Mouse (Mus musculus) T-helper 17 cell (primary cell): ENCODE results near the gene Olfr51.
"Not testable (repeated sequence)": the region's sequence is repeated elsewhere in the genome, so short reads cannot be mapped to it uniquely, and the experiment has no call there.

Experiments
- in situ Hi-C, 2 experiments: fragments of 300-600 bp; cut with MboI, MseI; formaldehyde crosslinking; loops; 1 replicate in 1 of 2; 2 replicates in 1 of 2; pipeline ENCODE4 v1.15.1; 2025; ENCODE audit warnings: high pct_unique_total_duplicates in 2 of 2

Gene Olfr51

DNA sequence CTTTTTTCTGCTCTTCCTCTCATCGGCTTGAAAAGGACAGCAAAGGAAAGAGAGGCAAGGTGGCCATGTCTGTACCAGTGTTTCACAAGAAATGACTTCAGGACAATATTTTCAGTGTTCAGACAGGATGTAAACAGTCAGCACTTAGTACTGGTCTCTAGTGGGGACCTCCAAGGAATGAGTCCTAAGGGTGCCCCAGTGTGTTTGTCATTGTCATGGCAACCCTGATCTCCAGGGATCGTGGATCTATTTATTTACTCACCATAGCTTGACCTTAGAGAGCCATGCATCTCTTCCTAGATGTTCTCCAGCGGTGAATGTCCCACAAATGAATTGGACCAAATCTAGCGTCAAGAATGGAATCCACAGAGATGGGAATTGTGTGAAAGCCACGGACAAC, at the start of gene Olfr51:
Gene Olfr51 (plus strand): TSS at position 301 of the 400 bp plus-strand sequence.
- in situ Hi-C loops: no loop called here

- in situ Hi-C loops: loop anchor here in 1 of 2 experiments (10.0 kb wide), 1 partner anchor 1629 kb away; the partner anchor contains the start of gene Olfr1391
Measured at GRCm38 (mm10) chr11:50953665-50954064, 49.7 kb upstream of the Olfr51 start, which contains the start of gene Prop1. Prop1 (minus strand) TSS chr11:50953765.

GRCm38 (mm10) chr11:50964886-50965285, 38.5 kb upstream of the Olfr51 start:
- in situ Hi-C loops: no loop called here

GRCm38 (mm10) chr11:50966230-50966629, 37.2 kb upstream of the Olfr51 start, which contains the start of gene Olfr1378:
Olfr1378 (plus strand) TSS chr11:50966530.
- in situ Hi-C loops: no loop called here

- in situ Hi-C loops: no loop called here
Measured at GRCm38 (mm10) chr11:50977216-50977615, 26.2 kb upstream of the Olfr51 start.

DNA sequence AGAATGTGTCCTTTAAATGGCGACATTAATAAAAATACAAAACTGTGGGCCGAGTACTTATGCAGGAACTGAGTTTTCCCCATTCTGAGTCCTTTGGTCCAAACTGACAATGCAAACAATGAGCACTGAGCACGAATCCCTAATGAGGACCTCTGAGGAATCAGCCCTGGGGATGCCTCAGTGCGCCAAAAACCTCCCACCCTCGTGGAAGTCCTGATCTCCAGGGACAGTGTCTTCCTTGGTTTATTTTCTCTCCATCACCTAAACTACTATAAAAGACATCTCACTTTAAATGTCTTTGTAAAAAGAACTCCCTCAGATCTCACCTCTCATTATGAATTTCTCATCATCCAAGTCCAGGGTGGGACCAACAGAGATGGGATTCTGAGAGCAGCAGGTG, 21.7 kb upstream of the Olfr51 start, which contains the start of gene Olfr1377:
Gene Olfr1377 (plus strand): TSS at position 301 of the 400 bp plus-strand sequence.
- in situ Hi-C loops: no loop called here

DNA sequence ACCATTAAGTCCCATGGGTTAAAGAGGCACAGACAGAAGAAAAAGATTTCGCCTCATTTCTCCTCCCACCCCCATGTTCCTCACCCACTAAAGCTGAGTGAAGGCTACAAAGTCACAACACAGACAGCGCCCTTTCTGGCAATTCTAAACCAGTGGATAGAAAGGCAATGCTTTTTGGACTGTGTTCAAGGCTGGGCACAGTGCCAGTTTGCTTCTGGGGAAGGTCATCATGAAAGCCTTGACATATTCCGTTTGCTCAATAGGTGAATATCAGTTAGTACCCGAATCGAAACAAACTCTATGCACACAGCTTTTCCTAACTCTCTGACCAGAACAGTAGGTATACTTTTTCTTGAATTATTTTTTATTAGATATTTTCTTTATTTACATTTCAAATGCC, 8.4 kb downstream of the Olfr51 start:
- in situ Hi-C loops: no loop called here

- in situ Hi-C loops: no loop called here
Measured at GRCm38 (mm10) chr11:51013936-51014335, 10.5 kb downstream of the Olfr51 start, which contains the start of gene Olfr54. Olfr54 (plus strand) TSS chr11:51014236.

- in situ Hi-C loops: no loop called here
Measured at GRCm38 (mm10) chr11:51016341-51016740, 12.9 kb downstream of the Olfr51 start.

DNA sequence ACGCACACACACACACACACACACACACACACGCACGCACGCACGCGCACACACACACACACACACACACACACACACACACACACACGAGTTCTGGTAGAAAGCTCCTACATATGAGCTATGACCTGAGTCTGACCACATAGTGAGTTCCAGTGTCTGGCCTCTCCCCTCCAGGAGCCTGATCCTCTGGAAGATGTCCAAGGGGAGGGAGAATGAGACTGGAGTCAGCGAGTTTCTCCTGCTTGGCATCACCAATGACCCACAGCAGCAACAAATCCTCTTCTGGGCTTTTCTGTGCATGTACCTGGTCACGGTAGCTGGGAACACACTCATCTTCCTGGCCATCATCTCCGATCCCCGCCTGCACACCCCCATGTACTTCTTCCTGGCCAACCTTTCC, 23.4 kb downstream of the Olfr51 start:
- in situ Hi-C loops: not testable (repeated sequence)

DNA sequence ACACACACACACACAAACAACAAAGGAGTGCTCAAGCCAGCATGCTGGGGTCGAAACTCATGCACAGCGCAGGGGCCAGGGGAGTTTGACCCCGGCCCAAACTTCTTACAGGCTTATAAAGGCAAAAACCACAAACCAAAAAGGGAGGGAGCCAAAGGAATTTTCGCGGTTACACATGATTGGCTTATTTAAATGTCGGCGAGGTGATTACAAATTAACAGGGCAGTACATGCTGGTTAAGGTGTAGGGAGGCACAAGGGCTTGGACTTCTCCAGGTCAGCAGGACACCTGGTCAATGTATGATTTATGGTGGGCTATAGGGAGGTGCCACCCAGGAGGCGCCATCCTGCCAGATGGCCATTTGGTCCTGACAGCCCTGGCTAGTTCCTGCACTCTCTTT, 26.0 kb downstream of the Olfr51 start:
- in situ Hi-C loops: not testable (repeated sequence)

DNA sequence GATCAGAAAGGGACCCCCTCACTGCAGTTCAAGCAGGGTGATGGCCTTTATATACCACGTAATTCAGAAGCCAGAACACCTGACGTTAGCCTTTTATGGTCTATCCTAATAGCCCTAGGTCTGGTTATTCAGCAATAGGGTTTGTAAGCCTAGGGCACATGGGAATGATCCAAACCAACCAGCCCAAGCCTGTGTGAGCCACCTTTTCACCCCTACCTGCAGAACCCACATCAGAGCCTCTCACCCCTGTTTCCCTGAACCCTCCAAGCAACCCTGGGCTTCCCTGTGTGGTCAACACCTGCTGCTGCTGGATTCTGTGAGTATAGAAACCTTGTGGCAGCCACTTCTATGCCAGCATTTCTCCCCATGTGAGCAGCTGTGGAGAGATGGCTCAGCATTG, 26.8 kb downstream of the Olfr51 start:
- in situ Hi-C loops: loop anchor here (5.0 kb wide), 1 partner anchor 88 kb away; the partner anchor contains the start of gene 4933414I15Rik (in 2 of the 2)

DNA sequence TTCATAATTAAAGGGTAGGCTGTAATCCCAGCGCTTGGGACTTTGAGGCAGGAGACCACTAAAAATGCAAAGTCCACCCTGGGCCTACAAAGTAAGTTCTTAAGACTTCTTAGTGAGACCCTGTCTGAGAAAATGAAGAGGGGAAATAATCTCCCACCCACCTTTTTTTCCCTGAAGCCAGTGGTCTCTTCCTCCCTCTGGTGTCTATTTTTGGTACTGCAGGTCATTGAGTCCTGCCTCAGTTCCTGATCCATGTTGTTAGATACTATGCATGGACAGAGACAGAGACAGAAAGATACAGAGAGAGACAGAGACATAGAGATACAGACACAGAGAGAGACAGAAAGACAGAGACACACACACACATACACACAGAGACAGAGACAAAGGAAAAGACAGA, 29.5 kb downstream of the Olfr51 start:
- in situ Hi-C loops: loop anchor here (5.0 kb wide), 1 partner anchor 91 kb away; the partner anchor contains the start of gene 4933414I15Rik (in 2 of the 2)

DNA sequence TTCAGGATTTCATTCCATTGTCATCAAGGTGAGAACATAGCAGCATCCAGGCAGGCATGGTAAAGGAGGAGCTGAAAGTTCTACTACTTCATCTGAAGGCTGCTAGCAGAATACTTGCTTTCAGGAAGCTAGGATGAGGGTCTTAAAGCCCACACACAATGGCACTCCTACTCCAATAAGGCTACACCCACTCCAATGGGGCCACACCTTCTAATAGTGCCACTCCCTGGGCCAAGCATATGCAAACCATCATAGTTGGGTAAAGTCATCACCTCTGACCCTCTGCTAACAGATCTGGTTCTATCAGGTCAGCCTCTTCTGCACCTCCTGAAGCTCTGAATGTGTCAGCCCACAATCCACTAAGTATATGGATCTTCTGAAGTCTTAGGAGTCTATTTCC, 30.7 kb downstream of the Olfr51 start:
- in situ Hi-C loops: loop anchor here (5.0 kb wide), 1 partner anchor 92 kb away; the partner anchor contains the start of gene 4933414I15Rik (in 2 of the 2)

GRCm38 (mm10) chr11:51035951-51036350, 32.6 kb downstream of the Olfr51 start:
- in situ Hi-C loops: no loop called here

- in situ Hi-C loops: not testable (repeated sequence)
Measured at GRCm38 (mm10) chr11:51044776-51045175, 41.4 kb downstream of the Olfr51 start.

- in situ Hi-C loops: not testable (repeated sequence)
Measured at GRCm38 (mm10) chr11:51047809-51048208, 44.4 kb downstream of the Olfr51 start, which contains the start of gene Olfr1375. Olfr1375 (plus strand) TSS chr11:51048109.

DNA sequence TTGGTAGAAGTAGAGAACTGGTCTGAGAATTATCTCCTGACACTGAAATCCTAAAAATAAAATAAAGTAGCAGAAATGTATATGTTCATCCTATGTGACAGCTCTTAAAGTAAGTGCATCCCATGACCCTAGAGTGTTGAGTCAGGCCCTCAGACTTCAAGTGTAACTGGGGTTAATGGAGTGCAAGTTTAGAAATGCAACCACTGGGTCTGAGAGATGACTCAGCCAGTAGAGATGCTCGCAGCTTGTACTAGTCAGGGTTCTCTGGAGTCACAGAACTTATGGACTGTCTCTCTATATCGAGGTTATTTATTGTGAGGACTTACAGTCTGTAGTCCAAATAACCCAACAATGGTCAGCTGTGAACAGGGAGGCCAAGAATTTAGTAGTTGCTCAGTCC, 48.3 kb downstream of the Olfr51 start:
- in situ Hi-C loops: no loop called here

- in situ Hi-C loops: no loop called here
Measured at GRCm38 (mm10) chr11:51053230-51053629, 49.8 kb downstream of the Olfr51 start.

- in situ Hi-C loops: no loop called here
Measured at GRCm38 (mm10) chr11:51059151-51059571, 55.8 kb downstream of the Olfr51 start, which contains the start of gene Zfp354a. Zfp354a (plus strand) TSS chr11:51059257.
